Mouse (Mus musculus): ENCODE results near the gene Lrrn2.

Gene Lrrn2

DNA sequence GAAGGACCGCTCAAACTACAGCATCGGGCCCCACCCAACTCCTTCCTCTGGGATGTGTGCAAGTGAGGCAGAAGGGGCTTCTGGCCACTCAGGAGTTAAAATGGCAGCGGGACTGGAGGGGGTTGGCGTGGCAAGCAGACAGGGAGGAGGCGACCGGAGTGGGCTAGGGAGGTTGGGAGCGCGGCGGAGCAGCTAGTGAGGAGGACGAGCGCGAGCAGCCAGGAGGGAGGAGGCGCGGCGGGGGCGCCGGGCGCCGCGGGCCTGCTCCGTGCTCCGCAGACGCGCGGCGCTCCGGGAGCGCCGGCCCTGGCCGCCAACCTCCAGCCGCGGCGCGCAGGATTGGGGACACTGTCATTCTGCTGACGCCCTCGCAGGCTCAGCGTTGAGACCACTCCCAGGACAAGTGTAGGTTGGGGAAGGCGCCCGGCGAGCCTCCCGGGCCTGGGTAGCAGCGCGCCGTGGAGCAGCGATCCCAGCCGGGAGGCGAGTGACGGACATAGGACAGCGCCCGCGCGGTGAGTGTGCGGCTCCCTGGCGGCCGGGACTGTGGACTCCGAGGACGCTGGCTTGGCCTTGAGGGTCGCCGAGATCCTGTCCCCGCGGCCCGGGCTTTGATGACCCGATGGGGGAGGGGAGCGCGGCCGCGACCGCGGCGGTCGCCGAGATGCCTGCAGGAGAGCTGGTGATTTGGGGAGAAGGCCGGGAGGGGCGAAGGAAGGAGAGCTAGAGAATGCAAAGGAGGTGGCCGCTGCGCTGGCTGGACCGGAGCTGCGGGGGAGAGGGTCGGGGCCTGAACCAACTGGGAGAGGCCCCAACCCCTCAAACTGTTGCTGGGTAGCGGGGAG, at the start of gene Lrrn2:
TSS of gene Lrrn2 (plus strand) at position 113 of the 845 bp plus-strand sequence.
- in situ Hi-C loops (cut with MboI, MseI) = no loop called here

DNA sequence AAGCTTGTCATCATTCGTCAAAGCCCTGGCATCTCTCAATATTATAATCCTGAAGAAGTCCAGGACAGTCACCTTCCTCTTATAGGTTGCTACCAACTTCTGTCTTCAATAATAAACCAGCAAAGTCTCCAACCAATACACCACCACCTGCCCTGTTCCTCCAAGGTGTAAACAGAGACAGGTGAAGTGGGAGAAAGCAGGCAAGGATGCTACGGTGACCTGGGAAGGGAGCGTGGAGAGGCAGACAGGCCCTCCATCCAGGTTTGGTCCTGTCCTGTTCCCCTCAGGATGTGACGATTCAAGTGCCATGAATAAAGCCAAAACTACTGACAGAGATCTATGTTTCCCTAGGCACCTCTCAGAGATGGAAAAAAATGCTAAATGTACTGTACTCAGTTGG, 48.1 kb upstream of the Lrrn2 start:
- in situ Hi-C loops (cut with MboI, MseI) = no loop called here

DNA sequence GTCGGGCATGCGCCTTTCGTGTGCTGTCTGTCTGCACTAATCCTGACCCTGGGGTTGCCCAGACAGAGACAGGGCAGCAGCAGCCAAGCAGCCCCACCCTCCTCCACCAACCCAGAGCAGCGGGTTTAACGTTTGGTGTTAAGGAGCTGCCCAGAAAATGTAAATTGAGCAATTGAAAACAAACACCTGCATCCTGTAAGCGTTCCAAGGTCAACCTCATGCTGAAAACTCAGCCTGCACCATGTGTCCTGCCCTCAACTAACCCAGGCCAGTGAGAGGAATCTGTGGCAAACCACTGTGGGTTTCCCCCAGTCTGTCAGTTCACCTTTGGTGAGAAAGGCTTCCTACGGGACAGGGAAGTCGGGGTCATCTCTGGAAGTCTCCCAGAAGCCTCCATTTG, 46.0 kb upstream of the Lrrn2 start:
- in situ Hi-C loops (cut with MboI, MseI) = no loop called here

DNA sequence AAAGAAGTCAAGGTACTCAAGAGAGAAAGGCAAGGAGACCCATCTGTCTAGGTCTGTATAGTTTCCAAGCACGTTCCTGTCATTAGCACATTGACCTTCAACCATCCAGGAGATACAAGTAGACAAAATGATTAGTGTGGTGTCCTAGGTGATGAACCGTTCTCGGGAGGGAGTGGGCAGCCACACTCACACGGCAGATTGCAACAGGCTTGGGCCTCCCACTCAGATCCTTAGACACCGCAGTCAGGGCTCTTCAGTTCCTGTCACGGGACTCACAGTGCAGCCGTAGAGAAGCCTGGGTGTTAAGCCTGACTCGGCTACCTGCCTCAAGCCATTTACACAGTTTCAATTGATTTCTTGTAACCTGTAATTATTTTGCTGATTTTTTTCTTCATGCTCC, 43.2 kb upstream of the Lrrn2 start:
- in situ Hi-C loops (cut with MboI, MseI) = no loop called here

DNA sequence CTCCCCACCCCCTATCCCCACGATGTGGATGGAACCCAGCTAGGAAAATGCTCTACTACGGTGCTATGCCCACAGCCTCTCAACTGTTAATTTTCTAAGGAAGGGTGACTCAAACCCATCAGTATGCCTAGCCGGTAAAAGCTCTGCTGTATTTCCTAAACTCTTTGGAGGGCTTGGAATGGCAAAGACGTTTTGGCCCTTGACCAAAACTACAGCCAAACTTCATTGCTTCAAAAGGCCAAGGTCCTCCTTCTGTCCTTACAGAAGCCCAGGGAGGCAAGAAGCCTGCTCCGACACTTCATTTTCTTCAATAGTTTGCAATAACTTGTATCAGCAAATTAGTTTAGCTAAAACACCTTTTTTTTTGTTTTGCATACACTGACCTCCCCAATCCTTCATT, 42.4 kb upstream of the Lrrn2 start:
- in situ Hi-C loops (cut with MboI, MseI) = no loop called here

DNA sequence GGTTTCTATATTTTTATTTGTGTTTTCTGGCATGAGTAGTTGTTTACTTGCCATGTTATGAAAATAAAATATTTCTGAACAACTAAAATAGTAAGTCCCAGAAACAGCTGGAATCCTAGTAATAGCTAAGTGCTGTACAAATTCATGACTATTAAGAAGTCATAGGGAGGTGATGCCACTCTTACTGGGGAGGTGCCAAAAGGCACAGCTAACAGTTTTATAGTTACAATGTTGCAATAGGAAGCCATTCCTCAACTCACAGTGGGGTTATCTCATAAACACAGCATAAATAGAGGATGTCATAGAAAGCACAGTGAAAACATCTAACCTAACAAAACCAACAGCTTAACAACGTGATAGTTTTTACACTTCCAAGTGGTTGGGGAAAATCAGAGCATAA, 41.7 kb upstream of the Lrrn2 start:
- in situ Hi-C loops (cut with MboI, MseI) = no loop called here

DNA sequence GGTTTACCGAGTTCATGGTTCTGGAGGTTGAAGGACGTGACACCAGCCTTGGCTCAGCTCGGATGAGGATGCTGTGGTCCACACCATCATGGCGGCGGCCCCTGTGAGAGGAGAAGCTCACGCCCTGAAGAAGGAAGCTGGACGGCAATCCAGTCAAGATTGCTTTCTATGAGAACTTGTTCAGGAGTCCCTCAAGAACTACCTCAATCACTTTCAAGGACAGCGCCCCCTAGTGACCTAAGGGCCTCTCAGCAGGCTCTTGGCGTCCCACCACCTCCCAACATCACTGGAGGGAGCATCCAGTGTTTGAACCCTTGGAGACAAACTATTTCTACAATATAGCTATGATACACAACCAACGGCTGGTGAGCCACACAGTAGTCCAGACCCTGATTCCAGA, 36.5 kb upstream of the Lrrn2 start:
- in situ Hi-C loops (cut with MboI, MseI) = no loop called here

DNA sequence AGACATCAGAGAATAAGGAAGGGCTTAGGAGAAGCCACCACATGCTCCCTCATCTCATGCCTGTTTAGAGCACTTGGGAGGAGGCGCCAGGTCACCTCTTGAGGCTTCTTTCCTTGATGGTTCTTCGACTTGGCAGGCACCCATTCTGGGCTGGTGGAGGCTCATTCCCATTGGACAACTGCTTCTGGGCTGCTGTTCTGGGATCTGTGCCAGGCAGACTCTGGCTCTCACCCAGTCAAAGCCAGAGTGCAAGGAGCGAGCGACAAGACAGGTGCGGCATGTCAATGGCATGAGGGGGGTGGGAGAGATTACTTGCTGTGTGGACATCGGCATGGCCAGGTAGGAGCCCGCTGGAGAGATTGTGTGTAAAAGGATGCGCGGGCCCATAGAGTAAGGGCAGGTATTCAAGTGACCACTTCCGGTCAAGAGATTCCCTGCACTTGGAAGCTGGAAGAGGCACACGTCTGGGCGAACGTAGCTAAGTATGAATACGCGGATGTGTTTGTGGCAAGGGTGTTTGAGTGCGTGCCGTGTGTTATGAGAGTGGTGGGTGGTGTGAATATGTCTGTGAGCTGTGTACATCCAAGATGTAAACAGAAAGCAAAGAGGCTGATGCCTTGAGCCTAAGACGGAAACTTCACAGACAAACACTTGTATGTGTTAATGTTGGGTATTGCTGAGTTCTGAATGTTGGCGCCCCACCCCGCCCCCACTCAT, 35.8 kb upstream of the Lrrn2 start:
- in situ Hi-C loops (cut with MboI, MseI) = no loop called here

DNA sequence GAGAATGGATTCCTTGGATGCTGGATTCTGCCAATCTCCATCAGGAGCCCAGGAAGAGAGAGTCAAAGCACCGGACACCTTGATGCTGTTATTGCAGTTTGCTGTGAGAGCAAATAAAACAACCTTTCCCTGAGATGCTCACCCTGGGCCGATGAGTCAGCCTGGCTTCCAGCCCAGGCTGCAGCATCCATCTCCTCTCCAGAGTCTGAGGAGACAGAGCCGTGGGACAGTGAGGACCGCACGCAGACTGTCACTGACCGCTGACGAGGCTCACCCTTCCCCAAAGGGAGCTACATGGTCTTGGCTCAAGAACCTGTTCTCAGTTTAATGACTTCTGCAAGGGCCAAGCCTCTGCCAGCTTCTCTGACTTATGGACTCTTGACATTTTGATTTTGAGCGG, 34.3 kb upstream of the Lrrn2 start:
- in situ Hi-C loops (cut with MboI, MseI) = no loop called here

DNA sequence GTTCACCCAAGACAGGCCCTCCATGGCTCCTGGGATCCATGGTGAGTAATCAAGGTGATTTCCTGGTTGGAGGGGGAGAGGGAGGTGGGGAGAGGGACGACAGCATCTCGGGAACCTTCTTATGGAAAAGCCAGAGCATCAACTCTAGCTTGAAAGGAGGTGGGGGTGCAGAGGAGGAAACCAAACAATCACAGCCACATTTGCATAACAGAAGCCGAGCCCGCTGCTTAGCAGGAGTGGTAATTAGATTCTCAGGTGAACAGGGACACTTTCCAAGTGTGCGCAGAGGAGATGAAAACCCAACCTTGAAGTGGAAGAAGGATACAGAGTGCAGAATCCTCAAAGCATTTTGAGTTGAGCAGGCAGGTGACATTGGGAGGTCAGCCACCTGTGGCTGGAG, 29.3 kb upstream of the Lrrn2 start:
- in situ Hi-C loops (cut with MboI, MseI) = no loop called here

DNA sequence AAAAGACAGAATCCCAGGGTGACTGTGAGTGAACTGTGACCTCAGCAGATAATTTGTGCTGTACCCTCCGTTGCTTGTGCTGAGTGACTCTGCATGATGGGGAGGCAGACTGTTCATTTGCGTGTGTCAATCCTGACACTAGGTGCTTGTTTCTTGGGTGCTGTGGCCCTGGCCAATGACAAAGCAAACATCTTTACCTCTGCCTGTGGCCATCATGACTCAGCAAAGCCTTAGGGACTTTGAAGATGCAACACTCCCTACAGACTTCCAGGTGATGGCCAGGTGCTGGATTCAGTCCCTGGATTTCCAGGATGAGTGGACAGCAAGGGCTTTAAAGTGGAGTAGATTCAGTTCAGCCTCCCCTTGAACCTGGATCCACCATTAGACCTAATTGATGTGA, 28.8 kb upstream of the Lrrn2 start:
- in situ Hi-C loops (cut with MboI, MseI) = no loop called here

DNA sequence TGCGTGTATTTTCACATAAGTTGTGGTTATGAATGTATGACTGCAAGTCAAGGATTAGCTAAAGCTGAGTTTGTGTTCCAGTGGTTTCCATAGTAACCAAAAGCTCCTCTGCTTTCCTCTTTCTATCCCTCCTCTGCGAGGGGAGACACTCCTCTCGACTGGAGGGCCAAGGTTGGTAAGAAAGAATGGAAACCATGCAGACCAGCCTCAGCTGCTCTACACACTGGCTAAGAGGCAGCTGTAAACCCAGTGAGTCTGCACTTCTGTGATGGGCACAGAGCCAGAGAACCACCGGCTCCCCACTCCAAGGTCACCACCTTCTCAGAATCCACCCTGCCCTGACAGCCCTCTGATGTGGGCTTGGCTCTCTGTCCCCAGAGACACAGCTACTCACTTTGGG, 28.3 kb upstream of the Lrrn2 start:
- in situ Hi-C loops (cut with MboI, MseI) = no loop called here

DNA sequence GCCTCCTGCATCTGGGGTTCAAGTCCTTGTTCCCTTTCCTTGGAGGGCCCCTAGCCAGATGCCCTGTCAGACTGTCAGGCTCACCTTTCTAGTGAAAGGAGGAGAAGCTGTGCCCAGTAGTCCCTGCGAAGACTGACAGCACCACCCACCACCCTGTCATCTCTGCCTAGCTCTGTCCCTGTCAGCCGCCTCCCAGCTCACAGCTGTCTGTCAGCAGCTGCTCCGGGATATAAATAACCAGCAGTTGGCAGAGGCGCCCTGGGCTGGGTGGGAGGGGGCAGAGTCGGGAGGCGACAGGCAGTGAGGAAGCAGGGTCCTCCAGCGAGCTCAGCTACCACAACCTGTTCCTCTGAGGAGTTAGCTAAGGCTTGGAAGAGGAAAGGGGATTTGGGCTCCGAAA, 26.8 kb upstream of the Lrrn2 start:
- in situ Hi-C loops (cut with MboI, MseI) = no loop called here

DNA sequence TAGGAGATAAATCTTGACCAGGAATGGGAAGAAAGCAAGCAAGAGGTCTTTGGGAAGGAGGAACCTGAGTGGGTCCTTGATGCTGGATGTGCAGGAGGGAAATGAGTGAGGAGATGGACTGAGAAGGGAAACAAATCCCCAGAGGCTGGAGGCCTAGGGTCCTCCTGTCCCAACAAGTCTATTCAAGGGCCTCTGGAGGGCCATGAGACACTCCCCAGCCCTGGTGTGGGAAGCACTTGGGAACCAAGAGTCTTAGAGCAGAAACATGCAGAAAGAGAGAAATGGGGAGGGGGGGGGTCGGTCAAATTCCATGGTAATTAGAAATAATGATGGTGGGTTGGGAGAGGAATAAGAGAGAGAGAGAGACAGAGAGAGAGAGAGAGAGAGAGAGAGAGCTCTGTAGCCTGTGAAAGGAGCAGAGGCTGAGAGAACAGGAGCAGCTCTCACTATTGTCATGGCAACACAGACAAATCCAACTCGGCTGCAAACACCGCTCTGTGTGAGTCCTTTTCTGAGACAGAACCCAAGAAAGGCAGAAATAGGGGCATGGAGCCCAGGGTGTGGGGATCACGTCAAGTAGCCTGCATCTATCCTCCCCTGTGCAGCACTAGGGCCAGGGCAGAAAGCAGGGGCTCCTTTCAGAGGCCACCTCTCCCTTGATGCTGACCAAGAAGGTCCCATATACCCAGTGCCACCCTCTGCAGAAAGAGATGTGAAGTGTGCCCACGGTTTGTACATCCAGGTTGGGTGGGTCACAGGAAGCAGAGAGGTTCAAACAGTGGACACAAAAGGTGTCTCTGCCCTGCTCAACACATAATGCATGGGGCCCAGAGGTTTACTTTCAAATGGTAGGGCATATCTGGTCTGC, 21.3 kb upstream of the Lrrn2 start:
- in situ Hi-C loops (cut with MboI, MseI) = no loop called here

DNA sequence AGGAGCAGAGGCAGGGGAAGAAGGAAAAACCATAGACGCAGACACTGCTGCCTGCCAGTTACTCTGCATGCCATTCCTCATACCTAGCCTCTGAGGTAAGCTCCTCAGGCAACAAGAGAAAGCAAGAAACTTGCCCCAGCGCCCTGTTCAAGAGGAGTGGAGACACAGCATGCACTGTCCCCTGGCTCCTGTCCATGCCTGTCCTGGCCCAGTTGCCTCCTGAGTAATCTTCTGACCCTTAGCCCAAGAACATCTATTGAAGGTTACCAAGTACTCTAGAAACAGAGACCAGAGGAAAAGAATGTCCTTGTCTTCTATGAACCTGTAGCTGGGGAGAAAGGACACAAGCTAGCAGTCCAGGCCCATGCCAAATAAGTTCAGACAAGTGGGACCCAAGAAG, 15.9 kb upstream of the Lrrn2 start:
- in situ Hi-C loops (cut with MboI, MseI) = no loop called here

DNA sequence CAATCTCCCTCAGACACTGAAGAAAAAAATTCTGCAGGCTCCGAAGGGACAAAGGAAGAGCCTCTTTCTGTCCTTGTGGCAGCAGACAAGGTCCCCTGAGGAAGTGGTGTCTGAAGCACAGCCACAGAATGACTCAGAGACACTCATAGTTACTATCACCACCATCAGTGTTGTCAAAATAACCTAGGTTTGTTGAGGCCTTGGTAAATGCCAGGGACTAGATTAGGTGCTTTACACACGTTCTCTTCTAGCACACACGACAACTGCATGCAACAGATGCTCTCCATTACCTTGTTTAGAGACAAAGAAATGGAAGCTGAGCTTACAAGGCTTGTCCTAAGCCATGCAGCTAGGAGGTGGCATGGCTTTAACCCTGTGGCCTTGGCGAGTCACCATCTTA, 14.5 kb upstream of the Lrrn2 start:
- in situ Hi-C loops (cut with MboI, MseI) = no loop called here

DNA sequence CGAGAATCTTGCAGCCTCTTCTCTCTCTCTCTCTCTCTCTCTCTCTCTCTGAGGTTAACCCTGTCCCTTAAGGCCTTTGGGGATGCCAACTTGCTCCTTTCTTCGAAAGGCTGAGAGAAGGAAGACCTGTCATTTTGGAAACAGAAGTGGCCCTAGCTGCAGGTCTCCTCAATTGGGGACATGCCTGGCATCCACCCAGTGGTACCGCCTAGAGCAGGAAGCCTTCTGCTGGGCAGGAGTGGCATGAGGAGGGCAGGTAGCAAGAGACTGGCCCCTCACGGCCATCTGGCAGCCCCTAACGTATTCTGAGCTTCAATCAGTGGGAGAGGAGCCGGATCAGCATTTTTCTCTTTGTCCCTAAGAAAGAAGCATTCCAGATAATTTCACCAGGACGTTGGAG, 9.7 kb upstream of the Lrrn2 start:
- in situ Hi-C loops (cut with MboI, MseI) = no loop called here

DNA sequence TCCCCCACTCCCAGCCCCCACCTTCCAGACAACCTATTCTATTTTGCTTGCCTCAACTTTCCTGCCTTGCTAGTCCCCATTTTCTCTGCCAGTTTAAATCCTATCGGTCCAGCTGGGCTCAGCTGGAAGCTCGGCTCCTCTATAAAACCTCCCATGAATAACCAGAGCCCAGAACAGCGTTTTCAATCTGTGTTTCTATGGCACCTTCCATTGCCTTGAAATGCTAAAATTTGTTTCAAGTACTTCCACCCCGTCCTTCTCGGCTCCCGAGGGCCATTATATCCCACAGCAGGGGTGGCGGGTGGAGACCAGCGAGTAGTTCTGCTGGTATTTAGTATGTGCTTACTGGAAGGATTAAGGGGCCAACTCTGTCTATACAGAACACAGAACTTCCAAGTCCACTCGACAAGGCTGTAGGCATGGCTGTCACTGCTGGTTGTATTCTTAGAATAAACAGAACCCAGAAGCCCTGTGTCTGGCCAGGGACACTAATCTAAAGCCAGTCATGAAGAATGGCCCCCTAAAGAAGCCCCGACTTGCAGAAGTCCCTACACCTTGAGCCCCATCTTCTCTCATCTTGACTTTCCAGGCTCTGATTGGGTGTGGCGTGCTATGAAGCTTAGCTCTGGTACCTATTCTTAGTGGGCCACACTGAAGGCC, 992 bp upstream of the Lrrn2 start:
- in situ Hi-C loops (cut with MboI, MseI) = no loop called here

DNA sequence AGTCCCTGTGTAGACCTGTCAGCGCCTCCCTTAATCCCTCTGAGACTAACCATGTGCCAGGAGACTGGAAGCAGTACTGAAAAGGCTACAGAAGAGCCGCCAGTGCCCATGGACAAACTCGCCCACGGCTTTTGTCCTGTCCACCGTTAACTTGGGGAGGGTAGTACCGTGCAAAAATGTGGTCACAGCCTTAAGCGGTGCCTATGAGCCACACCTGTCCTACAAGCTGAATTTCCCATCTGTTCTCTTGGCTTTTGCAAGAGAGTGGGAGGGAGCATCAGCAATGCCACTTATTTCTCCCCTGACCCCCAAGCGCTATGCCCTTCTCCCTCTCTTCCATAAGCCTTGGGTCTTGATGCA, 292 bp upstream of the Lrrn2 start:
- in situ Hi-C loops (cut with MboI, MseI) = no loop called here

DNA sequence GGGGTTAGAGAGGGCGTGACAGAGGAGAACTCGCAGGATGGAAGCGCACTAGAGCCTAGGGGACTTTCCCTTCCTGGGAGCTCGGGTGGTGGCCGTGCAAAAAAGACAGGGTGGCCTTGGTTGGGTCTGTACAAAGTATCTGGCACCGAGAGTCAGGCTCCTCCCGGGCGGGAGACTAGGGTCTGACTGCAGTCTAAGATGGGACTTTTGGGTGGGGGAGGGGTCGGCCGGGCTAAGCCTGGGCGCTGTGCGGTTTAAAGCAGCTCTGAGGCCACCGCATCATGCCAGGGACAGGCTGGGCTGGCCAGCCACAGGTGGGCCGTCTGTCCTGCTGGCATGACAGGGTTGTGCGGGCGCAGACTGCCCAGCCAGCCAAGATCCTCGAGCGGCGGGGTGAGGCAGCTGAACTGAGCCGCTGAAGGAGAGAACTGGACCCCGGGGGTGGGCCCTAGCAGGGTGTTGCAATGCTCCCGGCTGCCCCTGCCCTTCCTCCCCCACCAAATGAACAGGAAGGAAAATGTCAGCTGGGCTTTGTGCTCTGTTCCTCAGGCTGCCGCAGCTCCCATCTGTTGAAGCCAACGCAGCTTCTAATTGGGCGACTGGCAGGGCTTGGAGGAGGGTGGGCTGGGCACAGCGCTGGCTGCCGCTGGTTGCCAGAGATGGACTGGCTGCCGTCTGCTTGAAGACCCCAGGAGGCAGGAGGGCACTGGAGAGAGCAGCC, 1.1 kb downstream of the Lrrn2 start:
- in situ Hi-C loops (cut with MboI, MseI) = no loop called here

DNA sequence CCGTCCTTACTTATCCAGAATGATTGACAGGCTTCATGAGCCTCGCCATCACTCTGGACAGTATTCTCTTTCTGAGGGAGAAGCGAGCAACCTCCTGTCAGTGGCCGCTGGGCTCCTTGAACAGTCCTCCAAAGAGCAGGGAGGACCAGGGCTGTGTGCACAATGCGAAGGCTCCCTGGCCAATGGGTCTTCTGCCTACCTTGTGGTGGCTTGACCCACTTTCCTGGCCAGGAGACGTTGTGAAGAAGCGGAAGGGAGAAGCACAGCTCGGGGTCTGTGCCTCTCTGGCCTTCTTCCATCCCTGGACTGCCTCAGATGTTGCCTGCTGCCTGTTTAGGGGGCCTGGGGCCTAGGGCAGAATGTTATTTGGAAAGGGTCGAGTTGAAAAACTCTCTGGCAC, 1.8 kb downstream of the Lrrn2 start:
- in situ Hi-C loops (cut with MboI, MseI) = no loop called here
